Mouse (Mus musculus) yolk sac, embryonic 10.5 days (tissue): ENCODE data around the gene Cbln3.
A peak's percentile ranks its signal among the peaks of the same experiment; 100 is the strongest.

Experiments
- DNase-seq: peaks from one replicate; pipeline ENCODE4 v3.0.0-alpha.2; 2017; ENCODE audit warnings: low spot score

Cbln3 gene

GRCm38 (mm10) chr14:55845506-55846294 is 38.5 kb downstream of the Cbln3 start:
- DNase-seq = peak; percentile 75

- no peak for DNase-seq
Observed at GRCm38 (mm10) chr14:55842794-55843193, 41.4 kb downstream of the Cbln3 start.

- no peak for DNase-seq
Observed at GRCm38 (mm10) chr14:55840853-55841366, 43.3 kb downstream of the Cbln3 start.

- DNase-seq = no peak
Observed at GRCm38 (mm10) chr14:55838740-55839139, 45.5 kb downstream of the Cbln3 start.

GRCm38 (mm10) chr14:55838312-55838711 is 45.9 kb downstream of the Cbln3 start:
- no peak for DNase-seq

GRCm38 (mm10) chr14:55834808-55835533 is 49.2 kb downstream of the Cbln3 start:
- DNase-seq = no peak

GRCm38 (mm10) chr14:55833126-55833525 is 51.1 kb downstream of the Cbln3 start:
- DNase-seq = no peak

GRCm38 (mm10) chr14:55830331-55830730 is 53.9 kb downstream of the Cbln3 start:
- no peak for DNase-seq

GRCm38 (mm10) chr14:55829854-55830253 is 54.3 kb downstream of the Cbln3 start:
- DNase-seq = no peak
